Comparison of ENCODE assay signal across 18 mouse cellular contexts in the genomic region with DNA sequence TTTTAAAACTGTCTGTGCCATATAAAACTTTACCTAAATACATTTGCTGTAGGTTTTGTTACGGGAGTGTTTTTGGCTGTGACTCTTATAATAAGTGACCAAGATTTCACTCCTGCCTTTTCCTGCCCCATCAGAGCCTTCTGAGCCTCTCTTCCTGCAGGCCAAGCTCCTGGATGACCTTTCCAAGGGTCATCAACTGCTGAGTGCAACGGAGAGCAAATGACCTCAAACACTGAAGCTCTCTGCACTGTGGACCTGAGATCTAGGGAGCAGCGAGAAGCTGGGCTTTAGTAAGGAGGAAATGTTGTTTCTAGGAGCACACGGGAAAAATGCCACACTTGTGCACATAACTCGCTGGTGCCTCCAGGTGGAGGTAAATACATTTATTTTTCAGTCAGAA.
DNase-seq lines count a peak whose midpoint lies in the region; ATAC-seq and TF ChIP-seq lines count a peak whose summit lies in the region.
"Had no signal": no experiment of that assay in that cellular context is flagged by ENCODE, and none has a peak within 500 bp of the region (broad histone marks: within the 10 kb centered on the region; RNA-seq: fewer than 3 reads in every experiment).

No protein-coding gene starts in this region.

- no peak overlapping the region for H3K4me2 ChIP-seq in hindbrain, postnatal 0 days (ENCODE audit: low read depth, low read length)
- H3K4me2 ChIP-seq in hindbrain, embryonic 16.5 days (ENCODE audit: low read length): no peak overlapping the region
- H3K4me2 ChIP-seq: hindbrain, embryonic 15.5 days; limb, embryonic 12.5 days; neural tube, embryonic 12.5 days had no signal

- peaks cover 20% of the 10 kb centered on the region for H3K4me1 ChIP-seq in hindbrain, postnatal 0 days (ENCODE audit: insufficient read depth, low read length)
- H3K4me1 ChIP-seq in hindbrain, embryonic 16.5 days (ENCODE audit: control insufficient read depth, insufficient read depth, low read depth, low read length): peaks cover 24% of the 10 kb centered on the region
- H3K4me1 ChIP-seq in spleen, adult 2 months (ENCODE audit: control insufficient read depth, insufficient read depth, insufficient read length): peaks cover 14% of the 10 kb centered on the region; the same call in 1 of the 2 replicates

- no peak overlapping the region for H3K4me3 ChIP-seq in gastrocnemius, adult 2 months
- no peak overlapping the region for H3K4me3 ChIP-seq in hindbrain, postnatal 0 days (ENCODE audit: low read length)
- H3K4me3 ChIP-seq in hindbrain, embryonic 16.5 days (ENCODE audit: low read length): no peak overlapping the region
- H3K4me3 ChIP-seq in spleen, adult 2 months (ENCODE audit: extremely low read depth, insufficient read depth, insufficient read length): no peak overlapping the region
- H3K4me3 ChIP-seq: hindbrain, embryonic 15.5 days; limb, embryonic 12.5 days; neural tube, embryonic 12.5 days had no signal

- intact Hi-C loops in gastrocnemius, adult 2 months (cut with DNase I): loop anchor here (5.0 kb wide), 1 partner anchor 33 kb away; no protein-coding TSS in a partner anchor
- intact Hi-C loops in gastrocnemius, postnatal 36 days (cut with DNase I): no loop called here

- no peak for DNase-seq in gastrocnemius, adult 2 months
- DNase-seq in gastrocnemius, postnatal 36 days: no peak
- DNase-seq in hindbrain, postnatal 0 days (ENCODE audit: low spot score): no peak
- DNase-seq in spleen, adult 2 months (ENCODE audit: low read depth in 1 of 2, low spot score in 2 of 2): no peak
- DNase-seq in spleen, postnatal 36 days (ENCODE audit: low spot score in 2 of 2): no peak
- DNase-seq in yolk sac, embryonic 10.5 days (ENCODE audit: low spot score): peak; percentile 59
- DNase-seq in adrenal gland, adult 8-10 months: no peak
- DNase-seq: adrenal gland, postnatal 36 days; gastrocnemius, postnatal 25 days; kidney, postnatal 14 days; layer of hippocampus, postnatal 36 days; lung, embryonic 14.5 days; retina, postnatal 1 day had no signal

- no peak for ATAC-seq in hindbrain, postnatal 0 days
- ATAC-seq in hindbrain, embryonic 16.5 days: no peak
- ATAC-seq: midbrain, embryonic 16.5 days had no signal

- no peaks in the 10 kb centered on the region for H3K36me3 ChIP-seq in hindbrain, postnatal 0 days (ENCODE audit: insufficient read depth, low read length)
- H3K36me3 ChIP-seq in hindbrain, embryonic 16.5 days (ENCODE audit: control insufficient read depth, insufficient read depth, low read length): no peaks in the 10 kb centered on the region
- peaks cover 7% of the 10 kb centered on the region; the same call in 1 of the 2 replicates for H3K36me3 ChIP-seq in spleen, adult 2 months (ENCODE audit: control insufficient read depth, insufficient read depth, low read length)
- H3K36me3 ChIP-seq: hindbrain, embryonic 15.5 days; limb, embryonic 12.5 days; neural tube, embryonic 12.5 days had no signal

- WGBS in hindbrain, postnatal 0 days: 64% methylated on average over 5 of the region's 5 CpGs
- WGBS in hindbrain, embryonic 16.5 days: 62% methylated on average over 5 of the region's 5 CpGs
- WGBS in spleen, adult 2 months: 66% methylated on average over 5 of the region's 5 CpGs

- no peak for TF ChIP-seq CTCF in gastrocnemius, adult 2 months (IDR thresholded peaks at IDR 0.05)
- peak; percentile 5; the same call in 1 of the 2 replicates for TF ChIP-seq CTCF in hindbrain, postnatal 0 days (IDR thresholded peaks at IDR 0.05; ENCODE audit: low read depth)
- TF ChIP-seq CTCF in spleen, adult 2 months (IDR thresholded peaks at IDR 0.05; ENCODE audit: extremely low read depth, insufficient read depth, insufficient read length, insufficient replicate concordance): no peak

- no peaks in the 10 kb centered on the region for H3K9me3 ChIP-seq in hindbrain, postnatal 0 days (ENCODE audit: low read length)
- H3K9me3 ChIP-seq in hindbrain, embryonic 16.5 days (ENCODE audit: control insufficient read depth, low read length): no peaks in the 10 kb centered on the region
- H3K9me3 ChIP-seq: hindbrain, embryonic 15.5 days; limb, embryonic 12.5 days; neural tube, embryonic 12.5 days had no signal

- H3K9ac ChIP-seq in hindbrain, postnatal 0 days (replicated peaks; ENCODE audit: low read length): no peak overlapping the region
- no peak overlapping the region for H3K9ac ChIP-seq in hindbrain, embryonic 16.5 days (ENCODE audit: low read depth, low read length)
- H3K9ac ChIP-seq: limb, embryonic 12.5 days; lung, embryonic 14.5 days; neural tube, embryonic 12.5 days had no signal

- TF ChIP-seq POLR2A in spleen, adult 2 months (IDR thresholded peaks at IDR 0.05; ENCODE audit: low read depth, low read length): no peak

- peak overlapping the region; percentile 3 for H3K27ac ChIP-seq in gastrocnemius, adult 2 months
- H3K27ac ChIP-seq in hindbrain, postnatal 0 days: no peak overlapping the region
- H3K27ac ChIP-seq in hindbrain, embryonic 16.5 days (ENCODE audit: low read depth, low read length): no peak overlapping the region
- peak overlapping the region; percentile 98 for H3K27ac ChIP-seq in spleen, adult 2 months (ENCODE audit: insufficient read depth, low read length)
- H3K27ac ChIP-seq: hindbrain, embryonic 15.5 days; limb, embryonic 12.5 days; neural tube, embryonic 12.5 days had no signal

- no peaks in the 10 kb centered on the region for H3K27me3 ChIP-seq in hindbrain, postnatal 0 days (ENCODE audit: insufficient read depth, low read length)
- no peaks in the 10 kb centered on the region for H3K27me3 ChIP-seq in hindbrain, embryonic 16.5 days (replicated peaks; ENCODE audit: control insufficient read depth, insufficient read depth, low read length)
- no peaks in the 10 kb centered on the region for H3K27me3 ChIP-seq in spleen, adult 2 months (ENCODE audit: control insufficient read depth, insufficient read depth, low read length)
- H3K27me3 ChIP-seq: hindbrain, embryonic 15.5 days; neural tube, embryonic 12.5 days had no signal

Comparison
In these comparisons a context has a peak if more than half of its experiments do, and no peak if none do; other contexts are left out.
1. H3K27ac ChIP-seq: peak in gastrocnemius, adult 2 months (single experiment) and spleen, adult 2 months (single experiment); none in hindbrain, postnatal 0 days (single experiment) and hindbrain, embryonic 16.5 days (single experiment).